Mouse (Mus musculus) E14TG2a.4 (cell line): ENCODE measurements around the gene Usp4.

Experiments used
- CTCF ChIP-seq: conservative IDR thresholded peaks from 2 replicates; pipeline ENCODE4 v1.5.1; 2014; ENCODE audit warnings: low read length
- NANOG ChIP-seq: IDR thresholded peaks from 2 replicates; pipeline ENCODE4 v1.6.1; 2014; ENCODE audit warnings: borderline replicate concordance, low read length, mixed read lengths

- TF ChIP-seq CTCF (no peak), NANOG (no peak)
Observed at GRCm38 (mm10) chr9:108348290-108348680, 632 bp downstream of the Usp4 start.
